8 mouse cellular contexts compared by ENCODE assay signal in genomic region chr17:21008382-21009331, GRCm38 (mm10). TPM values are rescaled to one million over a fixed set of nuclear protein-coding genes. Genes with fewer than 3 reads are reported as not detected.
DNase-seq lines count a peak whose midpoint lies in the region; ATAC-seq lines count a peak whose summit lies in the region.

Gene Zfp160 (plus strand): TSS chr17:21008903.

- peak within 1 kb of the TSS; percentile 83 for H3K9ac ChIP-seq in kidney, embryonic 15.5 days

- WGBS in heart, embryonic 10.5 days = 6% methylated on average over 36 of the region's 36 CpGs
- 4% methylated on average over 36 of the region's 36 CpGs for WGBS in kidney, embryonic 15.5 days

- peak; percentile 81 to 83 for DNase-seq in B cell, adult 2 months
- DNase-seq in brain, adult 2 months (ENCODE audit: low read depth, low spot score) = peak; percentile 97
- peak; percentile 93 for DNase-seq in heart, embryonic 10.5 days (ENCODE audit: low spot score)
- DNase-seq in liver = peak; percentile 84
- peak; percentile 74 to 82 for DNase-seq in spleen, postnatal 4 days (ENCODE audit: low spot score in 2 of 2)

- H3K4me3 ChIP-seq in heart, embryonic 10.5 days = peak within 1 kb of the TSS; percentile 85
- H3K4me3 ChIP-seq in kidney, embryonic 15.5 days (replicated peaks) = peak within 1 kb of the TSS; percentile 84

- no peaks in the 10 kb centered on the region for H3K9me3 ChIP-seq in heart, embryonic 10.5 days
- no peaks in the 10 kb centered on the region for H3K9me3 ChIP-seq in kidney, embryonic 15.5 days (replicated peaks)

- peak within 1 kb of the TSS; percentile 92 for H3K27ac ChIP-seq in heart, embryonic 10.5 days
- peak within 1 kb of the TSS; percentile 97 for H3K27ac ChIP-seq in kidney, embryonic 15.5 days

- no peaks in the 10 kb centered on the region for H3K27me3 ChIP-seq in heart, embryonic 10.5 days (ENCODE audit: insufficient read depth, poor library complexity, severe bottlenecking)
- H3K27me3 ChIP-seq in kidney, embryonic 15.5 days = 0 out of 2 replicates have a peak, but pooled peaks cover 3% of the 10 kb centered on the region

- H3K4me1 ChIP-seq in heart, embryonic 10.5 days = peaks cover 9% of the 10 kb centered on the region; the same call in 1 of the 2 replicates
- peaks cover 17% of the 10 kb centered on the region for H3K4me1 ChIP-seq in kidney, embryonic 15.5 days

- peak within 1 kb of the TSS; percentile 76 for H3K4me2 ChIP-seq in kidney, embryonic 15.5 days

- H3K36me3 ChIP-seq in heart, embryonic 10.5 days = peaks cover 21% of the 10 kb centered on the region
- H3K36me3 ChIP-seq in kidney, embryonic 15.5 days = peaks cover 21% of the 10 kb centered on the region

- ATAC-seq in erythroblast, adult 5-6 weeks (replicated peaks; ENCODE audit: low FRiP score, poor library complexity, severe bottlenecking) = peak; percentile 95
- peak; percentile 99 for ATAC-seq in kidney, embryonic 15.5 days (replicated peaks; ENCODE audit: low FRiP score)
- peak; percentile 96 for ATAC-seq in monocyte, adult 5-6 weeks (replicated peaks; ENCODE audit: insufficient number of reproducible peaks, low FRiP score, low TSS enrichment, poor library complexity, severe bottlenecking)

RNA-seq across cellular contexts. Expression of gene Zfp160, which starts in this region (rescaled TPM):
- total RNA-seq in erythroblast, adult 5-6 weeks (2015; ENCODE audit: low replicate concordance) = 4.6 and 5.9 TPM in 2 replicates
- 3.6 and 3.9 TPM in 2 replicates for total RNA-seq in erythroblast, adult 5-6 weeks (2017; ENCODE audit: low replicate concordance)
- 10.1 TPM in 2 replicates for polyA plus RNA-seq in heart, embryonic 10.5 days (2016; fragmentation: Nextera tagmentation; extraction: Ambion mirVana)
- 14.9 and 15.8 TPM in 2 replicates for polyA plus RNA-seq in kidney, embryonic 15.5 days (2015; fragmentation: Nextera tagmentation; extraction: Ambion mirVana)
- total RNA-seq in monocyte, adult 5-6 weeks (2017) = 14.8 to 28.5 TPM (median 21.0 TPM) in 3 replicates

Comparison
In these comparisons a context has a peak if more than half of its experiments do, and no peak if none do; other contexts are left out.
1. Peak in every context shown above with its lines: DNase-seq, ATAC-seq, H3K4me3 ChIP-seq and H3K27ac ChIP-seq.